In genomic region chr12:79773246-79773645, GRCm38 (mm10) we compare ENCODE assay signal across 23 mouse cellular contexts.
DNase-seq lines count a peak whose midpoint lies in the region; ATAC-seq and TF ChIP-seq lines count a peak whose summit lies in the region.
"Had no signal": no experiment of that assay in that cellular context is flagged by ENCODE, and none has a peak within 500 bp of the region (broad histone marks: within the 10 kb centered on the region; RNA-seq: fewer than 3 reads in every experiment).

No protein-coding gene starts in this region.

- WGBS in kidney, embryonic 15.5 days = 71% methylated on average over 4 of the region's 4 CpGs
- 87% methylated on average over 4 of the region's 4 CpGs for WGBS in midbrain, postnatal 0 days

- H3K4me3 ChIP-seq in kidney, embryonic 15.5 days (replicated peaks) = no peak overlapping the region
- H3K4me3 ChIP-seq in midbrain, postnatal 0 days (ENCODE audit: low read depth, low read length) = no peak overlapping the region
- H3K4me3 ChIP-seq: embryonic facial prominence, embryonic 13.5 days; heart, embryonic 12.5 days; hindbrain, embryonic 12.5 days; liver, embryonic 15.5 days; lung, embryonic 15.5 days; midbrain, embryonic 15.5 days; myocyte; neural tube, embryonic 13.5 days had no signal

- no peaks in the 10 kb centered on the region for H3K36me3 ChIP-seq in kidney, embryonic 15.5 days
- no peaks in the 10 kb centered on the region for H3K36me3 ChIP-seq in midbrain, postnatal 0 days (ENCODE audit: insufficient read depth, low read length)
- H3K36me3 ChIP-seq: embryonic facial prominence, embryonic 13.5 days; hindbrain, embryonic 12.5 days; liver, embryonic 15.5 days; lung, embryonic 15.5 days; midbrain, embryonic 15.5 days; neural tube, embryonic 13.5 days had no signal

- no peak overlapping the region for H3K4me2 ChIP-seq in kidney, embryonic 15.5 days
- H3K4me2 ChIP-seq in midbrain, postnatal 0 days (ENCODE audit: low read depth, low read length, poor library complexity, severe bottlenecking) = no peak overlapping the region
- H3K4me2 ChIP-seq: embryonic facial prominence, embryonic 13.5 days; heart, embryonic 12.5 days; hindbrain, embryonic 12.5 days; liver, embryonic 15.5 days; lung, embryonic 15.5 days; midbrain, embryonic 15.5 days; neural tube, embryonic 13.5 days had no signal

- DNase-seq in heart, adult 11 months = peak; percentile 90
- DNase-seq in heart, adult 18-20 months = no peak
- peak; percentile 38 to 41 for DNase-seq in kidney, adult 8-10 months
- DNase-seq in testis, postnatal 14 days (ENCODE audit: low spot score) = peak; percentile 63
- DNase-seq in testis, postnatal 10 days (ENCODE audit: low spot score) = no peak
- no peak for DNase-seq in midbrain, postnatal 0 days (ENCODE audit: low spot score)
- DNase-seq: adrenal gland, adult 8-10 months; cerebellum, adult 18-20 months; cerebellum, postnatal 14 days; gastrocnemius, postnatal 10 days; kidney, postnatal 14 days; liver had no signal

- no peaks in the 10 kb centered on the region for H3K9me3 ChIP-seq in kidney, embryonic 15.5 days (replicated peaks)
- H3K9me3 ChIP-seq in midbrain, postnatal 0 days (ENCODE audit: low read length) = no peaks in the 10 kb centered on the region
- H3K9me3 ChIP-seq: hindbrain, embryonic 12.5 days; liver, embryonic 15.5 days; lung, embryonic 15.5 days; midbrain, embryonic 15.5 days had no signal

- H3K27me3 ChIP-seq in kidney, embryonic 15.5 days = no peaks in the 10 kb centered on the region
- no peaks in the 10 kb centered on the region for H3K27me3 ChIP-seq in midbrain, postnatal 0 days (ENCODE audit: insufficient read depth, low read length)
- H3K27me3 ChIP-seq: embryonic facial prominence, embryonic 13.5 days; heart, embryonic 12.5 days; hindbrain, embryonic 12.5 days; liver, embryonic 15.5 days; lung, embryonic 15.5 days; midbrain, embryonic 15.5 days; neural tube, embryonic 13.5 days had no signal

- ATAC-seq in kidney, embryonic 15.5 days (replicated peaks; ENCODE audit: low FRiP score) = no peak
- no peak for ATAC-seq in midbrain, postnatal 0 days (ENCODE audit: low FRiP score)
- ATAC-seq: forebrain, embryonic 16.5 days; midbrain, embryonic 15.5 days had no signal

- H3K9ac ChIP-seq in kidney, embryonic 15.5 days = no peak overlapping the region
- no peak overlapping the region for H3K9ac ChIP-seq in midbrain, postnatal 0 days (replicated peaks; ENCODE audit: low read length, poor library complexity, severe bottlenecking)
- H3K9ac ChIP-seq: embryonic facial prominence, embryonic 13.5 days; heart, embryonic 12.5 days; hindbrain, embryonic 12.5 days; liver, embryonic 15.5 days; lung, embryonic 15.5 days; midbrain, embryonic 15.5 days; neural tube, embryonic 13.5 days had no signal

- no peak overlapping the region for H3K27ac ChIP-seq in kidney, embryonic 15.5 days
- no peak overlapping the region for H3K27ac ChIP-seq in midbrain, postnatal 0 days (ENCODE audit: low read depth, low read length)
- H3K27ac ChIP-seq: embryonic facial prominence, embryonic 13.5 days; hindbrain, embryonic 12.5 days; liver, embryonic 15.5 days; lung, embryonic 15.5 days; macrophage; midbrain, embryonic 15.5 days; neural tube, embryonic 13.5 days had no signal

- H3K4me1 ChIP-seq in kidney, embryonic 15.5 days = peaks cover 7% of the 10 kb centered on the region; the same call in 1 of the 2 replicates
- H3K4me1 ChIP-seq in midbrain, postnatal 0 days (ENCODE audit: insufficient read depth, low read length) = no peaks in the 10 kb centered on the region
- H3K4me1 ChIP-seq: hindbrain, embryonic 12.5 days; midbrain, embryonic 15.5 days; neural tube, embryonic 13.5 days had no signal

- TF ChIP-seq CTCF in midbrain, postnatal 0 days (IDR thresholded peaks at IDR 0.05) = no peak

Comparison
In these comparisons a context has a peak if more than half of its experiments do, and no peak if none do; other contexts are left out.
1. DNase-seq: peak in heart, adult 11 months (single experiment), kidney, adult 8-10 months (2 of 2) and testis, postnatal 14 days (single experiment); none in heart, adult 18-20 months (0 of 2), testis, postnatal 10 days (single experiment) and midbrain, postnatal 0 days (single experiment).